Mouse (Mus musculus) C2C12 (cell line): ENCODE measurements around the gene Nfib. TPM values are rescaled to one million over a fixed set of nuclear protein-coding genes. Genes with fewer than 3 reads are reported as not detected.

Experiments used
- H3K27me3 ChIP-seq: one replicate; pipeline ENCODE4 v1.6.1; 2011; ENCODE audit not compliant: control insufficient read depth, insufficient read depth, insufficient read length
- H3K36me3 ChIP-seq: one replicate; pipeline ENCODE4 v1.6.1; 2011; ENCODE audit not compliant: control insufficient read depth, insufficient read depth
- H3K4me3 ChIP-seq: one replicate; pipeline ENCODE4 v1.5.1; 2011; ENCODE audit warnings: mild to moderate bottlenecking, control low read depth; ENCODE audit not compliant: poor library complexity, insufficient read depth, severe bottlenecking
- H3K79me2 ChIP-seq: one replicate; pipeline ENCODE4 v1.6.1; 2011; ENCODE audit not compliant: control insufficient read depth, insufficient read depth
- H3K79me3 ChIP-seq: one replicate; pipeline ENCODE4 v1.6.1; 2011; ENCODE audit warnings: low read depth, control low read depth
- H3ac ChIP-seq: one replicate; pipeline ENCODE3; 2011; ENCODE audit warnings: low read depth; ENCODE audit not compliant: control insufficient read depth, insufficient read length
- CEBPB ChIP-seq: IDR thresholded peaks from one replicate; pipeline ENCODE4 v1.6.1; 2011; ENCODE audit warnings: low read depth, mild to moderate bottlenecking, control low read depth, moderate library complexity
- CTCF ChIP-seq: IDR thresholded peaks from one replicate; pipeline ENCODE4 v1.5.1; 2011; ENCODE audit not compliant: control insufficient read depth, insufficient read depth, insufficient read length
- FOSL1 ChIP-seq: IDR thresholded peaks from one replicate; pipeline ENCODE4 v1.8.0; 2011; ENCODE audit warnings: mild to moderate bottlenecking, low read length; ENCODE audit not compliant: poor library complexity, insufficient read depth, severe bottlenecking
- MAX ChIP-seq: IDR thresholded peaks from one replicate; pipeline ENCODE4 v1.6.1; 2011; ENCODE audit warnings: mild to moderate bottlenecking, control low read depth
- MYOD1 ChIP-seq: IDR thresholded peaks from one replicate; pipeline ENCODE4 v1.6.1; 2011; ENCODE audit warnings: low read depth; ENCODE audit not compliant: control insufficient read depth, insufficient read length
- MYOG ChIP-seq: IDR thresholded peaks from one replicate; pipeline ENCODE4 v1.6.1; 2011; ENCODE audit not compliant: control insufficient read depth, insufficient read length; ENCODE audit errors: extremely low read depth
- USF1 ChIP-seq: IDR thresholded peaks from one replicate; pipeline ENCODE4 v1.6.1; 2011; ENCODE audit warnings: low read depth, mild to moderate bottlenecking, control low read depth, moderate library complexity
- polyA plus RNA-seq: library from polyadenylated mRNA; unstranded; fragments of >200 nt; fragmentation: generic; extraction: Trizol; gene quantifications from one replicate; pipeline ENCODE4 v1.2.1, GENCODE M21; 2012; ENCODE audit warnings: missing spikeins

Nfib gene
- polyA plus RNA-seq, 1 experiment, result 5.1 TPM

- H3K36me3 ChIP-seq, result no peaks in the 10 kb centered on the region
These were observed 308.7 kb downstream of the Nfib start for GRCm38 (mm10) chr4:82396805-82397204.

GRCm38 (mm10) chr4:82396003-82396402 is 309.5 kb downstream of the Nfib start:
- peaks cover 59% of the 10 kb centered on the region for H3K79me2 ChIP-seq
- H3K27me3 ChIP-seq, result no peaks in the 10 kb centered on the region
- peaks cover 13% of the 10 kb centered on the region for H3K79me3 ChIP-seq
- no peak overlapping the region for H3K4me3 ChIP-seq
- H3ac ChIP-seq, result no peak overlapping the region
- TF ChIP-seq USF1 (no peak), MYOG (no peak), FOSL1 (no peak), CTCF (no peak), MAX (no peak), CEBPB (no peak), MYOD1 (no peak)
- H3K36me3 ChIP-seq, result no peaks in the 10 kb centered on the region

More at GRCm38 (mm10) chr4:82396805-82397204, 308.7 kb downstream of the Nfib start:
- Histone ChIP-seq H3ac (no peak overlapping the region), H3K4me3 (no peak overlapping the region), H3K27me3 (no peaks in the 10 kb centered on the region), H3K79me3 (peaks cover 14% of the 10 kb centered on the region), H3K79me2 (peaks cover 62% of the 10 kb centered on the region)
- TF ChIP-seq MYOG (no peak), CEBPB (no peak), FOSL1 (no peak), MYOD1 (no peak), USF1 (no peak), MAX (no peak), CTCF (no peak)

GRCm38 (mm10) chr4:82394346-82394745 is 311.2 kb downstream of the Nfib start:
- TF ChIP-seq FOSL1, result no peak
- no peak for TF ChIP-seq MYOD1
- no peak for TF ChIP-seq USF1
- no peak for TF ChIP-seq MAX
- no peak for TF ChIP-seq CTCF
- TF ChIP-seq CEBPB, result no peak
- TF ChIP-seq MYOG, result no peak
- no peak overlapping the region for H3ac ChIP-seq
- H3K79me2 ChIP-seq, result peaks cover 68% of the 10 kb centered on the region
- no peaks in the 10 kb centered on the region for H3K36me3 ChIP-seq
- H3K27me3 ChIP-seq, result no peaks in the 10 kb centered on the region
- no peak overlapping the region for H3K4me3 ChIP-seq
- H3K79me3 ChIP-seq, result peaks cover 13% of the 10 kb centered on the region

- Histone ChIP-seq H3K4me3 (no peak overlapping the region), H3K79me3 (peaks cover 8% of the 10 kb centered on the region), H3K79me2 (peaks cover 56% of the 10 kb centered on the region), H3K27me3 (no peaks in the 10 kb centered on the region), H3ac (no peak overlapping the region), H3K36me3 (no peaks in the 10 kb centered on the region)
- TF ChIP-seq MYOG, result no peak
- TF ChIP-seq CEBPB, result no peak
- TF ChIP-seq CTCF, result no peak
- no peak for TF ChIP-seq MYOD1
- TF ChIP-seq MAX, result no peak
- TF ChIP-seq USF1, result no peak
- TF ChIP-seq FOSL1, result no peak
These were observed 312.5 kb downstream of the Nfib start for GRCm38 (mm10) chr4:82393021-82393420.

GRCm38 (mm10) chr4:82392496-82392895 is 313.1 kb downstream of the Nfib start:
- Histone ChIP-seq H3K79me3 (peaks cover 5% of the 10 kb centered on the region), H3K36me3 (no peaks in the 10 kb centered on the region), H3ac (no peak overlapping the region), H3K4me3 (no peak overlapping the region), H3K27me3 (no peaks in the 10 kb centered on the region), H3K79me2 (peaks cover 52% of the 10 kb centered on the region)
- TF ChIP-seq MYOD1, result no peak
- TF ChIP-seq MYOG, result no peak
- TF ChIP-seq MAX, result no peak
- no peak for TF ChIP-seq USF1
